Mouse (Mus musculus): Measurements from ENCODE around the gene Trim37.

DNA sequence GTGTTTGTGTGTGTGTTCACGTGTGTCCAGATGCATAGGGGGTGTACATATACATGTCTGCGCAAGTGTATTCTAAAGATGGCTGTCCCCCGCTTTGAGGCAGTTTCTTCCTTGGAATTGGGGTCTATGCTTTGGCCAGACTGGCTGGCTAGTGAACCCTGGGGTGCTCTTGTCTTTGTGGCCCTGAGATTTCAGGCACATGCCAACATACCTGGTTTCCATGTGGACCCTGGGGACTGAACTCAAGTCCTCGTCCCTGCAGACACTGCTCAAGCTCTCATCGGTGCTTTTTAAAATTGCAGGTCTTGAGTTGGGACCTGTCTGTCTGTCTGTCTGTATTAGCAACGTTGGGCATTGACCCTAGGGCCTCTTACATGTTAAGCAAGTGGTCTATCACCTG lies 126.4 kb downstream of the Trim37 start:
- TF ChIP-seq EP300 (IDR thresholded peaks at IDR 0.05): no peak
- TF ChIP-seq CTCF (IDR thresholded peaks at IDR 0.05): no peak
